Mouse (Mus musculus): ENCODE measurements around the gene Bcl2. TPM values are rescaled to one million over a fixed set of nuclear protein-coding genes. Genes with fewer than 3 reads are reported as not detected.

Gene Bcl2
- polyA plus RNA-seq, 1 experiment from 2014 or later = 15.1 TPM

GRCm38 (mm10) chr1:106628718-106629469, 85.2 kb downstream of the Bcl2 start:
- Histone ChIP-seq H3K27me3 (no peaks in the 10 kb centered on the region), H3K9ac (no peak overlapping the region), H3K4me1 (replicated peaks) (peaks cover 23% of the 10 kb centered on the region), H3K27ac (peak overlapping the region; percentile 66), H3K36me3 (no peaks in the 10 kb centered on the region), H3K9me3 (no peaks in the 10 kb centered on the region), H3K4me3 (no peak overlapping the region), H3K4me2 (no peak overlapping the region)
- 37% methylated on average over 3 of the region's 3 CpGs for WGBS
- ATAC-seq (ENCODE audit: low FRiP score) = 0 out of 2 replicates have a peak, but pooled peaks have one; percentile 13

- Histone ChIP-seq H3K9ac (no peak overlapping the region), H3K4me2 (no peak overlapping the region), H3K27me3 (no peaks in the 10 kb centered on the region), H3K27ac (no peak overlapping the region), H3K9me3 (no peaks in the 10 kb centered on the region), H3K36me3 (no peaks in the 10 kb centered on the region), H3K4me3 (no peak overlapping the region), H3K4me1 (replicated peaks) (peaks cover 23% of the 10 kb centered on the region)
- no peak for ATAC-seq (ENCODE audit: low FRiP score)
Measured at GRCm38 (mm10) chr1:106628279-106628678, 85.8 kb downstream of the Bcl2 start.

- Histone ChIP-seq H3K36me3 (no peaks in the 10 kb centered on the region), H3K9ac (no peak overlapping the region), H3K27ac (no peak overlapping the region), H3K4me3 (no peak overlapping the region), H3K4me1 (replicated peaks) (peaks cover 23% of the 10 kb centered on the region), H3K4me2 (no peak overlapping the region), H3K27me3 (no peaks in the 10 kb centered on the region), H3K9me3 (no peaks in the 10 kb centered on the region)
- ATAC-seq (ENCODE audit: low FRiP score) = no peak
- 80% methylated on average over 5 of the region's 5 CpGs for WGBS
Measured at GRCm38 (mm10) chr1:106627241-106627640, 86.8 kb downstream of the Bcl2 start.

GRCm38 (mm10) chr1:106620174-106620931, 93.7 kb downstream of the Bcl2 start:
- H3K4me2 ChIP-seq = no peak overlapping the region
- 75% methylated on average over 3 of the region's 3 CpGs for WGBS
- H3K9me3 ChIP-seq = no peaks in the 10 kb centered on the region
- H3K36me3 ChIP-seq = no peaks in the 10 kb centered on the region
- no peak for ATAC-seq (ENCODE audit: low FRiP score)
- H3K27ac ChIP-seq = no peak overlapping the region
- no peaks in the 10 kb centered on the region for H3K27me3 ChIP-seq
- no peaks in the 10 kb centered on the region for H3K4me1 ChIP-seq (replicated peaks)
- H3K4me3 ChIP-seq = no peak overlapping the region
- no peak overlapping the region for H3K9ac ChIP-seq

GRCm38 (mm10) chr1:106618814-106619213, 95.3 kb downstream of the Bcl2 start:
- Histone ChIP-seq H3K27ac (no peak overlapping the region), H3K9ac (no peak overlapping the region), H3K9me3 (no peaks in the 10 kb centered on the region), H3K36me3 (no peaks in the 10 kb centered on the region), H3K4me2 (no peak overlapping the region), H3K27me3 (no peaks in the 10 kb centered on the region), H3K4me1 (replicated peaks) (no peaks in the 10 kb centered on the region), H3K4me3 (no peak overlapping the region)
- WGBS = 84% methylated on average over 3 of the region's 3 CpGs
- no peak for ATAC-seq (ENCODE audit: low FRiP score)

GRCm38 (mm10) chr1:106616955-106617354, 97.1 kb downstream of the Bcl2 start:
- Histone ChIP-seq H3K4me2 (no peak overlapping the region), H3K9me3 (no peaks in the 10 kb centered on the region), H3K27ac (no peak overlapping the region), H3K36me3 (no peaks in the 10 kb centered on the region), H3K9ac (no peak overlapping the region), H3K4me1 (replicated peaks) (no peaks in the 10 kb centered on the region), H3K4me3 (no peak overlapping the region), H3K27me3 (no peaks in the 10 kb centered on the region)
- no peak for ATAC-seq (ENCODE audit: low FRiP score)
- WGBS = 92% methylated on average over 5 of the region's 5 CpGs

GRCm38 (mm10) chr1:106613371-106613770, 100.7 kb downstream of the Bcl2 start:
- Histone ChIP-seq H3K27ac (no peak overlapping the region), H3K27me3 (no peaks in the 10 kb centered on the region), H3K4me2 (no peak overlapping the region), H3K9ac (no peak overlapping the region), H3K4me3 (no peak overlapping the region), H3K9me3 (no peaks in the 10 kb centered on the region), H3K36me3 (no peaks in the 10 kb centered on the region), H3K4me1 (replicated peaks) (no peaks in the 10 kb centered on the region)
- WGBS = 83% methylated on average over 5 of the region's 5 CpGs
- no peak for ATAC-seq (ENCODE audit: low FRiP score)

GRCm38 (mm10) chr1:106612166-106613031, 101.7 kb downstream of the Bcl2 start:
- H3K4me2 ChIP-seq = no peak overlapping the region
- ATAC-seq (ENCODE audit: low FRiP score) = no peak
- no peaks in the 10 kb centered on the region for H3K27me3 ChIP-seq
- H3K27ac ChIP-seq = no peak overlapping the region
- H3K36me3 ChIP-seq = no peaks in the 10 kb centered on the region
- no peaks in the 10 kb centered on the region for H3K9me3 ChIP-seq
- H3K4me1 ChIP-seq (replicated peaks) = no peaks in the 10 kb centered on the region
- no peak overlapping the region for H3K9ac ChIP-seq
- H3K4me3 ChIP-seq = no peak overlapping the region
- WGBS = 83% methylated on average over 8 of the region's 8 CpGs

- 88% methylated on average over 6 of the region's 6 CpGs for WGBS
- H3K4me1 ChIP-seq (replicated peaks) = no peaks in the 10 kb centered on the region
- H3K4me3 ChIP-seq = no peak overlapping the region
- H3K9ac ChIP-seq = no peak overlapping the region
- H3K36me3 ChIP-seq = no peaks in the 10 kb centered on the region
- ATAC-seq (ENCODE audit: low FRiP score) = no peak
- no peaks in the 10 kb centered on the region for H3K27me3 ChIP-seq
- H3K4me2 ChIP-seq = no peak overlapping the region
- H3K9me3 ChIP-seq = no peaks in the 10 kb centered on the region
- H3K27ac ChIP-seq = no peak overlapping the region
Measured at GRCm38 (mm10) chr1:106611246-106611645, 102.8 kb downstream of the Bcl2 start.

- H3K4me2 ChIP-seq = no peak overlapping the region
- H3K9ac ChIP-seq = no peak overlapping the region
- H3K4me3 ChIP-seq = no peak overlapping the region
- ATAC-seq (ENCODE audit: low FRiP score) = no peak
- H3K27ac ChIP-seq = no peak overlapping the region
- WGBS = 93% methylated on average over 4 of the region's 4 CpGs
- H3K4me1 ChIP-seq (replicated peaks) = peaks cover 15% of the 10 kb centered on the region
- no peaks in the 10 kb centered on the region for H3K9me3 ChIP-seq
- no peaks in the 10 kb centered on the region for H3K36me3 ChIP-seq
- no peaks in the 10 kb centered on the region for H3K27me3 ChIP-seq
Measured at GRCm38 (mm10) chr1:106608098-106608778, 105.8 kb downstream of the Bcl2 start.

GRCm38 (mm10) chr1:106606951-106607350, 107.1 kb downstream of the Bcl2 start:
- Histone ChIP-seq H3K36me3 (no peaks in the 10 kb centered on the region), H3K4me1 (replicated peaks) (peaks cover 27% of the 10 kb centered on the region), H3K27me3 (no peaks in the 10 kb centered on the region), H3K27ac (no peak overlapping the region), H3K9ac (no peak overlapping the region), H3K4me2 (no peak overlapping the region), H3K4me3 (no peak overlapping the region), H3K9me3 (no peaks in the 10 kb centered on the region)
- no peak for ATAC-seq (ENCODE audit: low FRiP score)
- WGBS = 87% methylated on average over 5 of the region's 5 CpGs

GRCm38 (mm10) chr1:106603406-106603805, 110.7 kb downstream of the Bcl2 start:
- no peaks in the 10 kb centered on the region for H3K36me3 ChIP-seq
- H3K27ac ChIP-seq = peak overlapping the region; percentile 74
- 0 out of 2 replicates have a peak, but pooled peaks have one; percentile 2 for ATAC-seq (ENCODE audit: low FRiP score)
- H3K27me3 ChIP-seq = no peaks in the 10 kb centered on the region
- H3K9ac ChIP-seq = no peak overlapping the region
- H3K9me3 ChIP-seq = no peaks in the 10 kb centered on the region
- 41% methylated on average over 4 of the region's 4 CpGs for WGBS
- H3K4me3 ChIP-seq = no peak overlapping the region
- H3K4me2 ChIP-seq = peak overlapping the region; percentile 17; the same call in 1 of the 2 replicates
- H3K4me1 ChIP-seq (replicated peaks) = peaks cover 27% of the 10 kb centered on the region

Data from hindbrain, embryonic 13.5 days (tissue).